Mouse (Mus musculus) liver, adult 2 months (tissue): ENCODE data around the gene Gm8374. TPM values are rescaled to one million over a fixed set of nuclear protein-coding genes. Genes with fewer than 3 reads are reported as not detected.
"Not testable (repeated sequence)": the region's sequence is repeated elsewhere in the genome, so short reads cannot be mapped to it uniquely, and the experiment has no call there.

Experiments used
- DNase-seq: peaks from one replicate; pipeline ENCODE4 v3.0.0-alpha.2; 2011; ENCODE audit warnings: low read depth, low spot score; ENCODE audit errors: extremely low read depth
- H3K27ac ChIP-seq: fragments of 200-500 bp; replicated peaks from 2 replicates; pipeline ENCODE4 v1.5.1; 2012; ENCODE audit warnings: low read depth, mild to moderate bottlenecking, control low read depth, inconsistent platforms, low read length; ENCODE audit not compliant: insufficient read depth
- H3K27me3 ChIP-seq: fragments of 200-500 bp; 2 replicates; pipeline ENCODE4 v1.6.1; 2012; ENCODE audit warnings: mild to moderate bottlenecking, moderate library complexity, low read length, inconsistent platforms; ENCODE audit not compliant: control insufficient read depth, insufficient read depth
- H3K36me3 ChIP-seq: fragments of 200-500 bp; 2 replicates; pipeline ENCODE4 v1.6.1; 2012; ENCODE audit warnings: low read length, inconsistent platforms; ENCODE audit not compliant: control insufficient read depth, insufficient read depth
- H3K4me1 ChIP-seq: fragments of 200-500 bp; 2 replicates; pipeline ENCODE4 v1.6.1; 2011; ENCODE audit warnings: low read length; ENCODE audit not compliant: control insufficient read depth, insufficient read depth
- H3K4me3 ChIP-seq: fragments of 200-500 bp; 2 replicates; pipeline ENCODE4 v1.5.1; 2011; ENCODE audit warnings: low read depth, mild to moderate bottlenecking, control low read depth, low read length, moderate library complexity; ENCODE audit not compliant: insufficient read depth
- H3K79me2 ChIP-seq: fragments of 200-500 bp; 2 replicates; pipeline ENCODE4 v1.6.1; 2012; ENCODE audit warnings: inconsistent platforms, mild to moderate bottlenecking, low read length, moderate library complexity; ENCODE audit not compliant: control insufficient read depth, insufficient read depth
- H3K9ac ChIP-seq: fragments of 200-500 bp; 2 replicates; pipeline ENCODE4 v1.6.1; 2012; ENCODE audit warnings: low read depth, mild to moderate bottlenecking, control low read depth, inconsistent platforms, low read length
- WGBS: fragments of 180-500 bp; shearing (Covaris S2); methylation state at CpG from one replicate; pipeline ENCODE4 v1.1.7; 2018; 5-methylcytosine and 5-hydroxymethylcytosine counted together
- polyA plus RNA-seq: library from polyadenylated mRNA; depleted of rRNA; stranded (reverse); fragments of >200 nt; gene quantifications from 2 replicates; pipeline ENCODE4 v1.2.3, GENCODE M21; 2012; rRNA removed
- total RNA-seq: library from RNA; depleted of rRNA; stranded (reverse); fragments of >200 nt; gene quantifications from 2 replicates; pipeline ENCODE4 v1.2.3, GENCODE M21; 2014; rRNA removed

The Gm8374 gene
- total RNA-seq: not detected in 2 replicates
- not detected in 2 replicates for polyA plus RNA-seq

GRCm38 (mm10) chr14:7365034-7365433 is at the start of gene Gm8374:
Gm8374 (minus strand) TSS chr14:7365134.
- H3K27me3 ChIP-seq, H3K36me3 ChIP-seq, DNase-seq, H3K4me1 ChIP-seq, H3K9ac ChIP-seq, H3K27ac ChIP-seq, H3K79me2 ChIP-seq, H3K4me3 ChIP-seq: not testable (repeated sequence)
- 69% methylated on average over 3 of the region's 3 CpGs for WGBS

- H3K27ac ChIP-seq, H3K36me3 ChIP-seq, H3K27me3 ChIP-seq, H3K4me1 ChIP-seq, H3K79me2 ChIP-seq, H3K4me3 ChIP-seq, H3K9ac ChIP-seq, DNase-seq: not testable (repeated sequence)
- no CpG with 5 or more reads among the region's 1 CpGs for WGBS
Measured at GRCm38 (mm10) chr14:7332295-7332694, 32.6 kb downstream of the Gm8374 start, which contains the start of gene Gm5797. Gm5797 (minus strand) TSS chr14:7332395.

DNA sequence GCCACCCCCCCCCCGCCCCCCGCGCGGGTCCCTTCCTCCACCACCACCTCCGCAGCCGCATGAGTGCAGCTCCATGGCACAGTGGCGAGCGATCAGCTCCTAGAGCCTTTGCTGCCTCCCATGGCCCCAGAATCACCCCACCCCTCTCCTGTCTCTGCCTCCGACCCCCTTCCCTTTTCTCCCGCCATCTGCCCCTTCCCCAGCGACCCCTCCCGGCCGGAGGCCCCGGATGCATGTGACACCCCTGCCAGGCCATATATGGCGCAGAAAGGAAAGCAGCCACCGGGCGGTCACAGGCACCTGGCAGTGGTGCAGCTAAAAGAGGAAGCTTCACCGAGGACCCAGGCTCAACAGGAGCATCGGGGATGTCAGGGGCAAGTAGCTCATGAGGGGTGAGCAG is 49.8 kb downstream of the Gm8374 start:
- WGBS: 3% methylated on average over 13 of the region's 19 CpGs
- H3K4me3 ChIP-seq, DNase-seq, H3K79me2 ChIP-seq, H3K4me1 ChIP-seq, H3K36me3 ChIP-seq, H3K9ac ChIP-seq, H3K27me3 ChIP-seq, H3K27ac ChIP-seq: not testable (repeated sequence)

- not testable (repeated sequence) for H3K9ac ChIP-seq, H3K79me2 ChIP-seq, H3K36me3 ChIP-seq, H3K27ac ChIP-seq, H3K27me3 ChIP-seq, DNase-seq, H3K4me3 ChIP-seq, H3K4me1 ChIP-seq
- WGBS: 1% methylated on average over 14 of the region's 35 CpGs
Measured at GRCm38 (mm10) chr14:7314661-7315060, 50.3 kb downstream of the Gm8374 start, which contains the start of gene Gm3739. Gm3739 (minus strand) TSS chr14:7315049.

Other genes with a start within 250 kb of the Gm8374 start
- gene Gm6676, start 239.7 kb downstream of the Gm8374 start, total RNA-seq: not detected in 2 replicates
- gene Gm6676, start 239.7 kb downstream of the Gm8374 start, polyA plus RNA-seq: not detected in 2 replicates
- gene Gm3512, start 190.6 kb downstream of the Gm8374 start, total RNA-seq: not detected in 2 replicates
- gene Gm3512, start 190.6 kb downstream of the Gm8374 start, polyA plus RNA-seq: not detected in 2 replicates
- not detected in 2 replicates for gene Gm16434, start 170.6 kb downstream of the Gm8374 start, total RNA-seq
- not detected in 2 replicates for gene Gm16434, start 170.6 kb downstream of the Gm8374 start, polyA plus RNA-seq
- not detected in 2 replicates for gene Gm3727, start 100.4 kb downstream of the Gm8374 start, total RNA-seq
- gene Gm3727, start 100.4 kb downstream of the Gm8374 start, polyA plus RNA-seq: not detected in 2 replicates
- gene Gm3739, start 50.1 kb downstream of the Gm8374 start, total RNA-seq: not detected in 2 replicates
- gene Gm3739, start 50.1 kb downstream of the Gm8374 start, polyA plus RNA-seq: not detected in 2 replicates
- not detected in 2 replicates for gene Gm5797, start 32.7 kb downstream of the Gm8374 start, total RNA-seq
- not detected in 2 replicates for gene Gm5797, start 32.7 kb downstream of the Gm8374 start, polyA plus RNA-seq
- gene Gm3755, start 85.8 kb upstream of the Gm8374 start, total RNA-seq: not detected in 2 replicates
- gene Gm3755, start 85.8 kb upstream of the Gm8374 start, polyA plus RNA-seq: not detected in 2 replicates
- not detected in 2 replicates for gene Gm3752, start 118.6 kb upstream of the Gm8374 start, total RNA-seq
- not detected in 2 replicates for gene Gm3752, start 118.6 kb upstream of the Gm8374 start, polyA plus RNA-seq
- gene Gm3558, start 203.4 kb upstream of the Gm8374 start, total RNA-seq: 0.09 TPM in 1 of 2 replicates, not detected in the other
- gene Gm3558, start 203.4 kb upstream of the Gm8374 start, polyA plus RNA-seq: not detected in 2 replicates
- gene Gm10338, start 230.5 kb upstream of the Gm8374 start, total RNA-seq: not detected in 2 replicates
- gene Gm10338, start 230.5 kb upstream of the Gm8374 start, polyA plus RNA-seq: not detected in 2 replicates